Mouse (Mus musculus) intestine, embryonic 15.5 days (tissue): Measurements from ENCODE around the gene Nat9. TPM values are rescaled to one million over a fixed set of nuclear protein-coding genes. Genes with fewer than 3 reads are reported as not detected.

ENCODE experiments used
- polyA plus RNA-seq: library from polyadenylated mRNA; unstranded; fragments of >200 nt; fragmentation: Nextera tagmentation; extraction: Ambion mirVana; gene quantifications from 2 replicates; pipeline ENCODE4 v1.2.1, GENCODE M21; 2015

The Nat9 gene
- polyA plus RNA-seq, 1 experiment from 2014 or later: 20.5 TPM

Other genes starting within 250 kb of the Nat9 start
- gene Cd300c, start 218.7 kb downstream of the Nat9 start, polyA plus RNA-seq: not detected in 2 replicates
- gene Cd300ld, start 197.9 kb downstream of the Nat9 start, polyA plus RNA-seq: 0.19 and 0.34 TPM in 2 replicates
- gene Cd300c2, start 186.0 kb downstream of the Nat9 start, polyA plus RNA-seq: 1.9 and 2.8 TPM in 2 replicates
- not detected in 2 replicates for gene Cd300ld2, start 171.7 kb downstream of the Nat9 start, polyA plus RNA-seq
- not detected in 2 replicates for gene Cd300ld4, start 160.8 kb downstream of the Nat9 start, polyA plus RNA-seq
- not detected in 2 replicates for gene Cd300ld5, start 150.1 kb downstream of the Nat9 start, polyA plus RNA-seq
- gene Cd300ld3, start 139.4 kb downstream of the Nat9 start, polyA plus RNA-seq: not detected in 2 replicates
- gene Cd300e, start 125.7 kb downstream of the Nat9 start, polyA plus RNA-seq: 0.06 and 0.28 TPM in 2 replicates
- gene Rab37, start 96.4 kb downstream of the Nat9 start, polyA plus RNA-seq: 3.6 and 3.7 TPM in 2 replicates
- gene Cd300lf, start 53.9 kb downstream of the Nat9 start, polyA plus RNA-seq: 0.85 and 1.2 TPM in 2 replicates
- 252 and 270 TPM in 2 replicates for gene Slc9a3r1, start 24.5 kb downstream of the Nat9 start, polyA plus RNA-seq
- gene Tmem104, start 372 bp downstream of the Nat9 start, polyA plus RNA-seq: 9.3 and 12.2 TPM in 2 replicates
- gene Grin2c, start 79.4 kb upstream of the Nat9 start, polyA plus RNA-seq: 0.05 and 0.09 TPM in 2 replicates
- gene Fdxr, start 89.2 kb upstream of the Nat9 start, polyA plus RNA-seq: 17.2 and 20.8 TPM in 2 replicates
- 1.5 and 1.7 TPM in 2 replicates for gene Fads6, start 109.8 kb upstream of the Nat9 start, polyA plus RNA-seq
- gene Otop2, start 119.3 kb upstream of the Nat9 start, polyA plus RNA-seq: not detected in 2 replicates
- 0.08 TPM in 1 of 2 replicates, not detected in the other for gene Ush1g, start 134.2 kb upstream of the Nat9 start, polyA plus RNA-seq
- 0.77 and 1.2 TPM in 2 replicates for gene Otop3, start 146.9 kb upstream of the Nat9 start, polyA plus RNA-seq
- 17.1 and 22.7 TPM in 2 replicates for gene Hid1, start 179.9 kb upstream of the Nat9 start, polyA plus RNA-seq
- gene Cdr2l, start 194.1 kb upstream of the Nat9 start, polyA plus RNA-seq: 7.5 and 8.0 TPM in 2 replicates
- gene Mrpl58, start 215.9 kb upstream of the Nat9 start, polyA plus RNA-seq: 187 and 197 TPM in 2 replicates
- gene Atp5h, start 232.1 kb upstream of the Nat9 start, polyA plus RNA-seq: 989 and 991 TPM in 2 replicates
- 12.1 and 13.5 TPM in 2 replicates for gene Kctd2, start 232.3 kb upstream of the Nat9 start, polyA plus RNA-seq